Mouse (Mus musculus) hindbrain, embryonic 11.5 days (tissue): ENCODE data around the gene Rbm38. TPM values are rescaled to one million over a fixed set of nuclear protein-coding genes. Genes with fewer than 3 reads are reported as not detected.

ENCODE experiments used
- polyA plus RNA-seq: library from polyadenylated mRNA; unstranded; fragments of >200 nt; fragmentation: Nextera tagmentation; extraction: Ambion mirVana; gene quantifications from 2 replicates; pipeline ENCODE4 v1.2.1, GENCODE M21; 2014

The Rbm38 gene
- polyA plus RNA-seq, 1 experiment from 2014 or later, result 63.3 TPM

Other genes starting within 250 kb of the Rbm38 start
- gene Bmp7, start 80.2 kb upstream of the Rbm38 start, polyA plus RNA-seq, result 16.6 and 17.9 TPM in 2 replicates
- gene Spo11, start 42.8 kb upstream of the Rbm38 start, polyA plus RNA-seq, result 0.71 and 0.74 TPM in 2 replicates
- gene Rae1, start 20.4 kb upstream of the Rbm38 start, polyA plus RNA-seq, result 134 TPM in 2 replicates
- 0.06 TPM in 2 replicates for gene Ctcfl, start 99.0 kb downstream of the Rbm38 start, polyA plus RNA-seq
- not detected in 2 replicates for gene Pck1, start 132.6 kb downstream of the Rbm38 start, polyA plus RNA-seq
- gene Zbp1, start 198.4 kb downstream of the Rbm38 start, polyA plus RNA-seq, result 0.33 TPM in 1 of 2 replicates, not detected in the other